Mouse (Mus musculus): ENCODE results near the gene Tk2. TPM values are rescaled to one million over a fixed set of nuclear protein-coding genes. Genes with fewer than 3 reads are reported as not detected.

The Tk2 gene
- polyA plus RNA-seq, 1 experiment from 2014 or later, result 19.6 TPM

DNA sequence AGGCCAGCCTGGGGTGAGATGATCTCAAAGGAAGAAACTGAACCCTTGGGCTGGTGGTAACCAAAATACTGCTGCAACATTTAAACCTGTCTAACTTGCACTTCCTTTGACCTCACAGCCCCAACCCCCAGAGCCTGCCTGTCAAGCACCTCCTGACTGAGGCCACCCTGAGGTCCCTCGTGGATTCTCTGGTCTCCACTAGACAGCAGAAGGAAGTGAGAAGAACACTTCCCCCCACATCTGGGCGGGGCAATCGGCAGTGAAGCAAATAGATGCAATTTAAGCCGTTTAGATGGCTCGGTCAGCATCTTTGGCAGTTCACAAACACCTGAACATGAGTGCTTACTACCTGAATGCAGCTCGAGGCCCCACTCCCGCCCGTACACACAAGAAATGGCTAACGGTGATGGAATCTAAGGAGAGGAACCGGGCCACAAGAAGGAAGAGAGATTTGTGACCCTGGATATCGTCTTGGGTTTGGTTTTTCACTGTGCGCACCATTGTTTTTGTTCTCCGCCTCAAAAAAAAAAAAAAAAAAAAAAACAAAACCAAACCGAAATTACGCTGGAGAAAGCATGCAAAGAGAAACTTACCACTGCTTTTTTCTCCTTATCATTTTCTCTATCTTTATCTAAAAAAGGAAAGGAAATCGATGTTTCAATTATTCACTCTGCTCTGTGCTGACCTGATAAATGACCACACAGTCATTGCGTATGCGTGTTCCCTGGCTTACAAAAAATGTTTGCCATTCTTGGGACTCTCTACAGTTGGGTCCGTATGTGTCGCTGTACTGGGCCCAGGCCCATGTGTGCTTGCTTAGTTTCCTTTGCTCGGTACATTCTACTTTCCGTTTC is 1.1 kb downstream of the Tk2 start:
- no peak for ATAC-seq (replicated peaks; ENCODE audit: low FRiP score, low read depth)
- Histone ChIP-seq H3K4me1 (replicated peaks; ENCODE audit: insufficient read depth, low read length) (peaks cover 15% of the 10 kb centered on the region; the same call in 1 of the 2 replicates), H3K27me3 (ENCODE audit: insufficient read depth, low read length) (no peaks in the 10 kb centered on the region), H3K9me3 (replicated peaks; ENCODE audit: low read length) (no peaks in the 10 kb centered on the region), H3K27ac (no peak overlapping the region), H3K4me2 (ENCODE audit: low read length) (peak overlapping the region; percentile 73), H3K4me3 (replicated peaks; ENCODE audit: low read depth, low read length) (peak overlapping the region; percentile 76), H3K9ac (ENCODE audit: low read depth, low read length) (peak overlapping the region; percentile 83), H3K36me3 (ENCODE audit: insufficient read depth, low read length) (0 out of 2 replicates have a peak, but pooled peaks cover 4% of the 10 kb centered on the region)
- no peak for TF ChIP-seq CTCF (IDR thresholded peaks at IDR 0.05; ENCODE audit: low read depth)
- peak; percentile 10 for DNase-seq (ENCODE audit: low spot score)
- 51% methylated on average over 22 of the region's 22 CpGs for WGBS

DNA sequence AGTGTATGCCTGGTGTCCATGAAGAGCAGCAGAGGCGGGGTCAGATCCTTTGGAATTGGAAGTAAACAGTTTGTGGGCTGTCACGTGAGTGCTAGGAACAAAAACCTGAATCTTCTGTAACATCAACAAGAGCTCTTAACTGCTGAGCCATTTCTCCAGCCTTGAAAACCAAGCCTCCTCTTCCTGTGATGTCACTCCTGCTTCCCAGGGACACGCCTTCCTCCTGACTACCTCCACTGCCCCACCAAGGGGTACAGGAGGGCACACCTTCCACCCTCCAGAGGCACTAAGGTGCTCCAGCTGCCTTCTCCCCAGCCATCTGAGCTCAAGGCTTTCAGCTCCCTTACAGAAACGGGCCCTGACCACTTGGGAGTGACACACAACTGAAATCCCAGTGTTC is 1.7 kb downstream of the Tk2 start:
- Histone ChIP-seq H3K9ac (ENCODE audit: low read depth, low read length) (no peak overlapping the region), H3K27ac (no peak overlapping the region), H3K4me3 (replicated peaks; ENCODE audit: low read depth, low read length) (no peak overlapping the region), H3K4me1 (replicated peaks; ENCODE audit: insufficient read depth, low read length) (peaks cover 12% of the 10 kb centered on the region; the same call in 1 of the 2 replicates), H3K36me3 (ENCODE audit: insufficient read depth, low read length) (0 out of 2 replicates have a peak, but pooled peaks cover 4% of the 10 kb centered on the region), H3K9me3 (replicated peaks; ENCODE audit: low read length) (no peaks in the 10 kb centered on the region), H3K4me2 (ENCODE audit: low read length) (no peak overlapping the region), H3K27me3 (ENCODE audit: insufficient read depth, low read length) (no peaks in the 10 kb centered on the region)
- TF ChIP-seq CTCF (IDR thresholded peaks at IDR 0.05; ENCODE audit: low read depth), result no peak
- 81% methylated on average over 4 of the region's 4 CpGs for WGBS
- ATAC-seq (replicated peaks; ENCODE audit: low FRiP score, low read depth) (no peak), DNase-seq (ENCODE audit: low spot score) (no peak)

- no peak overlapping the region for H3K4me3 ChIP-seq (replicated peaks; ENCODE audit: low read depth, low read length)
- no peak overlapping the region for H3K9ac ChIP-seq (ENCODE audit: low read depth, low read length)
- peaks cover 6% of the 10 kb centered on the region; the same call in 1 of the 2 replicates for H3K4me1 ChIP-seq (replicated peaks; ENCODE audit: insufficient read depth, low read length)
- no peak overlapping the region for H3K4me2 ChIP-seq (ENCODE audit: low read length)
- no peaks in the 10 kb centered on the region for H3K27me3 ChIP-seq (ENCODE audit: insufficient read depth, low read length)
- H3K9me3 ChIP-seq (replicated peaks; ENCODE audit: low read length), result no peaks in the 10 kb centered on the region
- DNase-seq (ENCODE audit: low spot score) (no peak), ATAC-seq (replicated peaks; ENCODE audit: low FRiP score, low read depth) (no peak)
- H3K36me3 ChIP-seq (ENCODE audit: insufficient read depth, low read length), result peaks cover 35% of the 10 kb centered on the region; the same call in 1 of the 2 replicates
- 63% methylated on average over 12 of the region's 12 CpGs for WGBS
- TF ChIP-seq CTCF (IDR thresholded peaks at IDR 0.05; ENCODE audit: low read depth), result no peak
- no peak overlapping the region for H3K27ac ChIP-seq
Observed at GRCm38 (mm10) chr8:104242038-104242644, 6.2 kb downstream of the Tk2 start.

DNA sequence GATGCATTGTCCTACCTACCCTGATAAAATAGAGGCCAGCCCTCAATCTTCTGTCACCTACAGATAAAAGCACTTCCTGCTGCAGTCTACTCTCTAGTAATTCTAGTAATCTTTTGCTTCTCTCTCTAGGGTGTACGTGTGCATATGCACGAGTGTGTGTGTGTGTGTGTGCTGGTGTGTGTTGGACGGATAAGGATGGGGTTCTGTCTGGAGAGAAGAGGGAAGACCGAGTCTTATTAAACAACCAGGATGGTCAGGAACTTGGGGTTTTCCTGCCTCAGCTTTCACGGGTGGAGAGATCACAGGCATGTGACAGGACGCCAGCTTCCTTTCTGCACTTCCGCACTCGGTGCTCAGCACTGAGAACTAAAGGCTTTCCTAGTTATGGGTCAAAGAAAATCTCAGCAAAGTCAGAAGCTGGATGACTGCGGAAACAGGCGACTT is 8.9 kb downstream of the Tk2 start:
- no peaks in the 10 kb centered on the region for H3K4me1 ChIP-seq (replicated peaks; ENCODE audit: insufficient read depth, low read length)
- H3K4me3 ChIP-seq (replicated peaks; ENCODE audit: low read depth, low read length), result no peak overlapping the region
- no peak for TF ChIP-seq CTCF (IDR thresholded peaks at IDR 0.05; ENCODE audit: low read depth)
- no peak for ATAC-seq (replicated peaks; ENCODE audit: low FRiP score, low read depth)
- no peaks in the 10 kb centered on the region for H3K27me3 ChIP-seq (ENCODE audit: insufficient read depth, low read length)
- H3K4me2 ChIP-seq (ENCODE audit: low read length), result no peak overlapping the region
- no peak overlapping the region for H3K27ac ChIP-seq
- no peak overlapping the region for H3K9ac ChIP-seq (ENCODE audit: low read depth, low read length)
- WGBS, result 78% methylated on average over 10 of the region's 10 CpGs
- H3K9me3 ChIP-seq (replicated peaks; ENCODE audit: low read length), result no peaks in the 10 kb centered on the region
- H3K36me3 ChIP-seq (ENCODE audit: insufficient read depth, low read length), result peaks cover 51% of the 10 kb centered on the region
- DNase-seq (ENCODE audit: low spot score), result peak; percentile 14

- H3K4me3 ChIP-seq (replicated peaks; ENCODE audit: low read depth, low read length), result no peak overlapping the region
- no peak overlapping the region for H3K4me2 ChIP-seq (ENCODE audit: low read length)
- peak; percentile 27; the same call in 1 of the 2 replicates for ATAC-seq (replicated peaks; ENCODE audit: low FRiP score, low read depth)
- no peaks in the 10 kb centered on the region for H3K4me1 ChIP-seq (replicated peaks; ENCODE audit: insufficient read depth, low read length)
- H3K27me3 ChIP-seq (ENCODE audit: insufficient read depth, low read length), result no peaks in the 10 kb centered on the region
- no peaks in the 10 kb centered on the region for H3K9me3 ChIP-seq (replicated peaks; ENCODE audit: low read length)
- peaks cover 68% of the 10 kb centered on the region for H3K36me3 ChIP-seq (ENCODE audit: insufficient read depth, low read length)
- peak; percentile 64 for TF ChIP-seq CTCF (IDR thresholded peaks at IDR 0.05; ENCODE audit: low read depth)
- no peak overlapping the region for H3K27ac ChIP-seq
- WGBS, result 56% methylated on average over 6 of the region's 6 CpGs
- no peak overlapping the region for H3K9ac ChIP-seq (ENCODE audit: low read depth, low read length)
- DNase-seq (ENCODE audit: low spot score), result peak; percentile 62
Observed at GRCm38 (mm10) chr8:104234573-104234972, 13.8 kb downstream of the Tk2 start.

DNA sequence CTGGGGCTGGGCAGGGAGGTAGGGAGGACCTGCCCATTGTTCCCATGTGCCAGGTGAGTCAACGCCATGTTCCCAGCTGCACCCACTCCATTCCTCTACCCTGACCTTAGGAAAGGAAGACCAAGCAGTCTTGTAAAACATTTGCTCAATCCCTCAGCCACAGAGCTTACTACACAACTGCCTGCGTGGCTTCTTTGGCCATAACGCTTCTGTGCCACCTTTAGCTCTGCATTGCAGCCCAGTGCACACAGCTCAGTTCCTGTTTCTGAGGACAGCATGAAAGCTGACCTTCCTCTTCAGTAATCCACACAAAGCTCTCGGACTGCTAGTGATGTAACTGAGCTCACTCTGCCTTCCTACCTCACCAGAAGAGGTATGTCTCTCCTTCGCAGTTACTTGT is 15.4 kb downstream of the Tk2 start:
- WGBS, result 91% methylated on average over 5 of the region's 5 CpGs
- no peak overlapping the region for H3K4me2 ChIP-seq (ENCODE audit: low read length)

More for the DNA sequence above, 15.4 kb downstream of the Tk2 start:
- H3K27ac ChIP-seq, result no peak overlapping the region
- ATAC-seq (replicated peaks; ENCODE audit: low FRiP score, low read depth) (no peak), DNase-seq (ENCODE audit: low spot score) (no peak)
- no peaks in the 10 kb centered on the region for H3K4me1 ChIP-seq (replicated peaks; ENCODE audit: insufficient read depth, low read length)
- no peak for TF ChIP-seq CTCF (IDR thresholded peaks at IDR 0.05; ENCODE audit: low read depth)
- no peak overlapping the region for H3K4me3 ChIP-seq (replicated peaks; ENCODE audit: low read depth, low read length)
- peaks cover 63% of the 10 kb centered on the region for H3K36me3 ChIP-seq (ENCODE audit: insufficient read depth, low read length)
- H3K27me3 ChIP-seq (ENCODE audit: insufficient read depth, low read length), result no peaks in the 10 kb centered on the region
- H3K9ac ChIP-seq (ENCODE audit: low read depth, low read length), result no peak overlapping the region
- no peaks in the 10 kb centered on the region for H3K9me3 ChIP-seq (replicated peaks; ENCODE audit: low read length)
